Comparison of ENCODE assay signal across 8 mouse cellular contexts in the genomic region with DNA sequence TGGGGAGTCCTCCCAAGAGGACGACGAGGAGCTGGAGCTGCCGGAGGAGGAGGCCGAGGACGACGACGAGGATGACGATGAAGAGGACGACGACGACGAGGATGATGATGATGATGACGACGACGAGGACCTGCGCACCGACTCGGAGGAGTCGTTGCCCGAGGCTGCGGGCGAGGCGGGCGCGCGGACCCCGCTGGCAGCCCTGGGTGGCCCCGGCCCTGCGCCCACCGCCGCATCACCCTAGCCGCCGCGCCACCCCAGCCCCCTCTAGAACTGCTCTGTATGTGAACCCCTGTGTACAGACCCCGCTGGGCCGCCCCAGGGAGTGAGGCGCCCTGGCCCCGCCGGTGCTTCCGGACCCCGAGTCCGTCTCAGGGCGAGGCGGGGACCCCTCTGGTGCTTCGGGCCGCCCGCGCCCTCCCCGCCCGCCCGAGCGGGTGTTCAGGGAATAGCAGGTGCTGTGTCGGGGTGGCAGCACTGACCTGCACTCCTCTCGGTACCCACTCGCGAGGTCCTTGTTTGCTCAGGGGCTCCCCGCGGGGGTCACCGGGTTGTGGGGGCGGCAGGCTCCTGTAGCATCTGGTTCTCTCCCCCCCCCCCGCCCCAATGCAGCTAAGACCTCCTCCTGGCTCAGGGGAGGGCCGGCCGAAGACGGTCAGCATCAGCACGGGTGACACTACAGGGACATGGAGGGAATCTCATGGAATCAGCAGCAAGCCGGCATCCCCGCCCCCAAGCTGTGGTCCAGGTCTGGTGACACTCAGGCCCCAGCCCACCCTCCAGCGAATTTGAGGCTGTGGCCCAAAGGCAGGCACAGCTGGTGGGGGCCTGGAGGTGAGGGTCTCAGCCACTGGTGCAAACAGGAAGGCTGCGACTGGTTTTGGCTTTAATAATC.
DNase-seq lines count a peak whose midpoint lies in the region; ATAC-seq and TF ChIP-seq lines count a peak whose summit lies in the region.

No protein-coding gene starts in this region.

- no peak overlapping the region for H3K27ac ChIP-seq in heart, embryonic 13.5 days (replicated peaks)
- no peak overlapping the region for H3K27ac ChIP-seq in ES-Bruce4 (ENCODE audit: insufficient read depth, low read length)
- H3K27ac ChIP-seq in forebrain, embryonic 14.5 days (ENCODE audit: low read depth, low read length), result no peak overlapping the region
- H3K27ac ChIP-seq in liver, postnatal 0 days (ENCODE audit: low read depth), result no peak overlapping the region
- H3K27ac ChIP-seq in stomach, embryonic 16.5 days (ENCODE audit: low read length), result no peak overlapping the region

- peak overlapping the region; percentile 42 for H3K4me3 ChIP-seq in heart, embryonic 13.5 days
- peak overlapping the region; percentile 36 for H3K4me3 ChIP-seq in ES-Bruce4 (ENCODE audit: low read depth, low read length)
- H3K4me3 ChIP-seq in forebrain, embryonic 14.5 days (ENCODE audit: low read depth, low read length), result peak overlapping the region; percentile 39
- peak overlapping the region; percentile 19; the same call in 1 of the 2 replicates for H3K4me3 ChIP-seq in liver, postnatal 0 days (ENCODE audit: low read depth, low read length)
- H3K4me3 ChIP-seq in stomach, embryonic 16.5 days (replicated peaks; ENCODE audit: low read length), result peak overlapping the region; percentile 35

- H3K27me3 ChIP-seq in heart, embryonic 13.5 days (replicated peaks), result peaks cover 54% of the 10 kb centered on the region
- no peaks in the 10 kb centered on the region for H3K27me3 ChIP-seq in ES-Bruce4 (ENCODE audit: control insufficient read depth, insufficient read depth, low read length, poor library complexity, severe bottlenecking)
- peaks cover 23% of the 10 kb centered on the region for H3K27me3 ChIP-seq in forebrain, embryonic 14.5 days (replicated peaks; ENCODE audit: control insufficient read depth, insufficient read depth, low read length)
- H3K27me3 ChIP-seq in liver, postnatal 0 days (ENCODE audit: insufficient read depth, low read length), result peaks cover 19% of the 10 kb centered on the region
- peaks cover 25% of the 10 kb centered on the region for H3K27me3 ChIP-seq in stomach, embryonic 16.5 days (ENCODE audit: control insufficient read depth, insufficient read depth, low read length)

- H3K9me3 ChIP-seq in heart, embryonic 13.5 days, result no peaks in the 10 kb centered on the region
- no peaks in the 10 kb centered on the region for H3K9me3 ChIP-seq in ES-Bruce4 (replicated peaks; ENCODE audit: control insufficient read depth, insufficient read depth, low read length, poor library complexity, severe bottlenecking)
- H3K9me3 ChIP-seq in forebrain, embryonic 14.5 days (replicated peaks; ENCODE audit: control insufficient read depth, low read length), result no peaks in the 10 kb centered on the region
- H3K9me3 ChIP-seq in liver, postnatal 0 days (ENCODE audit: low read length), result no peaks in the 10 kb centered on the region
- H3K9me3 ChIP-seq in stomach, embryonic 16.5 days (replicated peaks; ENCODE audit: control insufficient read depth, low read length), result no peaks in the 10 kb centered on the region

- peak overlapping the region; percentile 66 for H3K4me2 ChIP-seq in heart, embryonic 13.5 days
- H3K4me2 ChIP-seq in forebrain, embryonic 14.5 days (ENCODE audit: low read length), result peak overlapping the region; percentile 83
- peak overlapping the region; percentile 55 for H3K4me2 ChIP-seq in liver, postnatal 0 days (ENCODE audit: low read depth, low read length)
- peak overlapping the region; percentile 48 for H3K4me2 ChIP-seq in stomach, embryonic 16.5 days (ENCODE audit: low read depth, low read length)

- TF ChIP-seq CTCF in ES-Bruce4 (IDR thresholded peaks at IDR 0.05; ENCODE audit: low read depth, low read length), result no peak
- no peak for TF ChIP-seq CTCF in liver, postnatal 0 days (IDR thresholded peaks at IDR 0.05; ENCODE audit: low read depth)

- intact Hi-C loops in heart, postnatal 25 days (cut with DNase I), result loop anchor here (5.0 kb wide), 1 partner anchor 50 kb away; no protein-coding TSS in a partner anchor

- WGBS in heart, embryonic 13.5 days, result 17% methylated on average over 69 of the region's 69 CpGs
- WGBS in forebrain, embryonic 14.5 days, result 3% methylated on average over 64 of the region's 69 CpGs
- WGBS in liver, postnatal 0 days (ENCODE audit: insufficient replicate concordance), result 15% methylated on average over 61 of the region's 69 CpGs
- WGBS in stomach, embryonic 16.5 days, result 22% methylated on average over 68 of the region's 69 CpGs

- no peak for ATAC-seq in heart, embryonic 13.5 days (ENCODE audit: extremely low read depth, insufficient number of reproducible peaks, low FRiP score, low TSS enrichment)
- peak; percentile 4; the same call in 1 of the 2 replicates for ATAC-seq in forebrain, embryonic 14.5 days
- ATAC-seq in liver, postnatal 0 days, result no peak
- ATAC-seq in stomach, embryonic 16.5 days (ENCODE audit: insufficient read depth, low FRiP score), result no peak

- H3K9ac ChIP-seq in heart, embryonic 13.5 days, result peak overlapping the region; percentile 69
- H3K9ac ChIP-seq in ES-Bruce4 (ENCODE audit: low read depth, poor library complexity, severe bottlenecking), result 0 out of 2 replicates have a peak overlapping the region, but pooled peaks have one; percentile 1
- H3K9ac ChIP-seq in forebrain, embryonic 14.5 days (ENCODE audit: low read length), result peak overlapping the region; percentile 62
- H3K9ac ChIP-seq in liver, postnatal 0 days (replicated peaks), result no peak overlapping the region
- peak overlapping the region; percentile 43; the same call in 1 of the 2 replicates for H3K9ac ChIP-seq in stomach, embryonic 16.5 days (ENCODE audit: low read length)

- H3K4me1 ChIP-seq in heart, embryonic 13.5 days, result peaks cover 64% of the 10 kb centered on the region
- peaks cover 3% of the 10 kb centered on the region for H3K4me1 ChIP-seq in ES-Bruce4 (ENCODE audit: control insufficient read depth, insufficient read depth, low read length)
- peaks cover 30% of the 10 kb centered on the region for H3K4me1 ChIP-seq in forebrain, embryonic 14.5 days (ENCODE audit: control insufficient read depth, insufficient read depth, low read length)
- H3K4me1 ChIP-seq in liver, postnatal 0 days (ENCODE audit: insufficient read depth), result peaks cover 8% of the 10 kb centered on the region; the same call in 1 of the 2 replicates
- H3K4me1 ChIP-seq in stomach, embryonic 16.5 days (ENCODE audit: control insufficient read depth, insufficient read depth, low read length), result peaks cover 45% of the 10 kb centered on the region

- no peak for TF ChIP-seq POLR2A in ES-Bruce4 (IDR thresholded peaks at IDR 0.05; ENCODE audit: insufficient read depth, low read length)

- peaks cover 53% of the 10 kb centered on the region for H3K36me3 ChIP-seq in heart, embryonic 13.5 days
- no peaks in the 10 kb centered on the region for H3K36me3 ChIP-seq in ES-Bruce4 (ENCODE audit: control insufficient read depth, insufficient read depth, low read length, poor library complexity, severe bottlenecking)
- no peaks in the 10 kb centered on the region for H3K36me3 ChIP-seq in forebrain, embryonic 14.5 days (ENCODE audit: control insufficient read depth, insufficient read depth, low read length)
- no peaks in the 10 kb centered on the region for H3K36me3 ChIP-seq in liver, postnatal 0 days (replicated peaks; ENCODE audit: insufficient read depth, low read length)
- H3K36me3 ChIP-seq in stomach, embryonic 16.5 days (ENCODE audit: control insufficient read depth, insufficient read depth, low read length), result no peaks in the 10 kb centered on the region

- no peak for TF ChIP-seq EP300 in ES-Bruce4 (IDR thresholded peaks at IDR 0.05; ENCODE audit: insufficient read depth, low read depth, low read length)
- TF ChIP-seq EP300 in liver, postnatal 0 days (IDR thresholded peaks at IDR 0.05; ENCODE audit: low read depth), result no peak

- DNase-seq in heart, postnatal 25 days (ENCODE audit: low spot score), result no peak
- DNase-seq in forebrain, embryonic 14.5 days (ENCODE audit: low spot score), result peak; percentile 24
- no peak for DNase-seq in liver, postnatal 0 days
- DNase-seq in spleen, postnatal 4 days (ENCODE audit: low spot score in 2 of 2), result no peak
- DNase-seq in urinary bladder, postnatal 36 days (ENCODE audit: low spot score in 2 of 2), result no peak
